Mouse (Mus musculus): ENCODE results near the gene Cryzl2. TPM values are rescaled to one million over a fixed set of nuclear protein-coding genes. Genes with fewer than 3 reads are reported as not detected.

Cryzl2 gene
- polyA plus RNA-seq, 1 experiment from 2014 or later = 8.6 TPM

GRCm38 (mm10) chr1:157457789-157458188 is 588 bp upstream of the Cryzl2 start:
- no peak for ATAC-seq (ENCODE audit: insufficient number of reproducible peaks, low FRiP score, low TSS enrichment, low read depth)
- no peak for DNase-seq (ENCODE audit: low spot score)
- no peak overlapping the region for H3K27ac ChIP-seq (replicated peaks; ENCODE audit: low read depth, low read length)
- H3K9me3 ChIP-seq (ENCODE audit: control insufficient read depth, low read length) = no peaks in the 10 kb centered on the region
- no peak overlapping the region for H3K4me3 ChIP-seq (ENCODE audit: low read depth, low read length)
- H3K9ac ChIP-seq (ENCODE audit: low read length) = no peak overlapping the region
- H3K4me2 ChIP-seq (ENCODE audit: low read depth, severe bottlenecking) = no peak overlapping the region
- 89% methylated on average over 3 of the region's 3 CpGs for WGBS
- no peaks in the 10 kb centered on the region for H3K27me3 ChIP-seq (ENCODE audit: control insufficient read depth, insufficient read depth, low read length)
- H3K36me3 ChIP-seq (ENCODE audit: control insufficient read depth, insufficient read depth, low read length) = no peaks in the 10 kb centered on the region
- 0 out of 2 replicates have a peak, but pooled peaks cover 6% of the 10 kb centered on the region for H3K4me1 ChIP-seq (ENCODE audit: control insufficient read depth, insufficient read depth, low read length)

- 0 out of 2 replicates have a peak, but pooled peaks cover 6% of the 10 kb centered on the region for H3K4me1 ChIP-seq (ENCODE audit: control insufficient read depth, insufficient read depth, low read length)
- H3K36me3 ChIP-seq (ENCODE audit: control insufficient read depth, insufficient read depth, low read length) = no peaks in the 10 kb centered on the region
- H3K9ac ChIP-seq (ENCODE audit: low read length) = no peak overlapping the region
- ATAC-seq (ENCODE audit: insufficient number of reproducible peaks, low FRiP score, low TSS enrichment, low read depth) (no peak), DNase-seq (ENCODE audit: low spot score) (no peak)
- H3K27ac ChIP-seq (replicated peaks; ENCODE audit: low read depth, low read length) = no peak overlapping the region
- H3K4me3 ChIP-seq (ENCODE audit: low read depth, low read length) = no peak overlapping the region
- 93% methylated on average over 5 of the region's 5 CpGs for WGBS
- no peaks in the 10 kb centered on the region for H3K27me3 ChIP-seq (ENCODE audit: control insufficient read depth, insufficient read depth, low read length)
- H3K9me3 ChIP-seq (ENCODE audit: control insufficient read depth, low read length) = no peaks in the 10 kb centered on the region
- H3K4me2 ChIP-seq (ENCODE audit: low read depth, severe bottlenecking) = no peak overlapping the region
Observed at GRCm38 (mm10) chr1:157459904-157460303, 1.5 kb downstream of the Cryzl2 start.

GRCm38 (mm10) chr1:157461276-157461675 is 2.9 kb downstream of the Cryzl2 start:
- Histone ChIP-seq H3K9me3 (ENCODE audit: control insufficient read depth, low read length) (no peaks in the 10 kb centered on the region), H3K9ac (ENCODE audit: low read length) (no peak overlapping the region), H3K36me3 (ENCODE audit: control insufficient read depth, insufficient read depth, low read length) (no peaks in the 10 kb centered on the region), H3K4me2 (ENCODE audit: low read depth, severe bottlenecking) (no peak overlapping the region), H3K4me1 (ENCODE audit: control insufficient read depth, insufficient read depth, low read length) (0 out of 2 replicates have a peak, but pooled peaks cover 6% of the 10 kb centered on the region), H3K4me3 (ENCODE audit: low read depth, low read length) (no peak overlapping the region), H3K27ac (replicated peaks; ENCODE audit: low read depth, low read length) (no peak overlapping the region), H3K27me3 (ENCODE audit: control insufficient read depth, insufficient read depth, low read length) (no peaks in the 10 kb centered on the region)
- 97% methylated on average over 5 of the region's 5 CpGs for WGBS
- no peak for ATAC-seq (ENCODE audit: insufficient number of reproducible peaks, low FRiP score, low TSS enrichment, low read depth)
- no peak for DNase-seq (ENCODE audit: low spot score)

- 52% methylated on average over 3 of the region's 3 CpGs for WGBS
- no peak overlapping the region for H3K9ac ChIP-seq (ENCODE audit: low read length)
- H3K27me3 ChIP-seq (ENCODE audit: control insufficient read depth, insufficient read depth, low read length) = no peaks in the 10 kb centered on the region
- DNase-seq (ENCODE audit: low spot score) = no peak
- no peak overlapping the region for H3K27ac ChIP-seq (replicated peaks; ENCODE audit: low read depth, low read length)
- H3K36me3 ChIP-seq (ENCODE audit: control insufficient read depth, insufficient read depth, low read length) = no peaks in the 10 kb centered on the region
- no peak overlapping the region for H3K4me3 ChIP-seq (ENCODE audit: low read depth, low read length)
- H3K4me2 ChIP-seq (ENCODE audit: low read depth, severe bottlenecking) = no peak overlapping the region
- no peak for ATAC-seq (ENCODE audit: insufficient number of reproducible peaks, low FRiP score, low TSS enrichment, low read depth)
- 0 out of 2 replicates have a peak, but pooled peaks cover 6% of the 10 kb centered on the region for H3K4me1 ChIP-seq (ENCODE audit: control insufficient read depth, insufficient read depth, low read length)
- no peaks in the 10 kb centered on the region for H3K9me3 ChIP-seq (ENCODE audit: control insufficient read depth, low read length)
Observed at GRCm38 (mm10) chr1:157462336-157462735, 4.0 kb downstream of the Cryzl2 start.

GRCm38 (mm10) chr1:157465194-157465593 is 6.8 kb downstream of the Cryzl2 start:
- ATAC-seq (ENCODE audit: insufficient number of reproducible peaks, low FRiP score, low TSS enrichment, low read depth) = no peak
- Histone ChIP-seq H3K9ac (ENCODE audit: low read length) (no peak overlapping the region), H3K27me3 (ENCODE audit: control insufficient read depth, insufficient read depth, low read length) (no peaks in the 10 kb centered on the region), H3K27ac (replicated peaks; ENCODE audit: low read depth, low read length) (no peak overlapping the region), H3K4me1 (ENCODE audit: control insufficient read depth, insufficient read depth, low read length) (no peaks in the 10 kb centered on the region), H3K36me3 (ENCODE audit: control insufficient read depth, insufficient read depth, low read length) (no peaks in the 10 kb centered on the region), H3K4me3 (ENCODE audit: low read depth, low read length) (no peak overlapping the region), H3K9me3 (ENCODE audit: control insufficient read depth, low read length) (no peaks in the 10 kb centered on the region), H3K4me2 (ENCODE audit: low read depth, severe bottlenecking) (no peak overlapping the region)
- peak; percentile 39 for DNase-seq (ENCODE audit: low spot score)
- 80% methylated on average over 3 of the region's 3 CpGs for WGBS

GRCm38 (mm10) chr1:157467866-157468265 is 9.5 kb downstream of the Cryzl2 start:
- Histone ChIP-seq H3K27ac (replicated peaks; ENCODE audit: low read depth, low read length) (no peak overlapping the region), H3K9me3 (ENCODE audit: control insufficient read depth, low read length) (no peaks in the 10 kb centered on the region), H3K9ac (ENCODE audit: low read length) (no peak overlapping the region), H3K4me2 (ENCODE audit: low read depth, severe bottlenecking) (no peak overlapping the region), H3K4me3 (ENCODE audit: low read depth, low read length) (no peak overlapping the region), H3K4me1 (ENCODE audit: control insufficient read depth, insufficient read depth, low read length) (no peaks in the 10 kb centered on the region), H3K36me3 (ENCODE audit: control insufficient read depth, insufficient read depth, low read length) (no peaks in the 10 kb centered on the region), H3K27me3 (ENCODE audit: control insufficient read depth, insufficient read depth, low read length) (no peaks in the 10 kb centered on the region)
- no peak for ATAC-seq (ENCODE audit: insufficient number of reproducible peaks, low FRiP score, low TSS enrichment, low read depth)
- WGBS = 91% methylated on average over 8 of the region's 8 CpGs
- DNase-seq (ENCODE audit: low spot score) = no peak

GRCm38 (mm10) chr1:157470761-157471386 is 12.5 kb downstream of the Cryzl2 start:
- H3K4me2 ChIP-seq (ENCODE audit: low read depth, severe bottlenecking) = no peak overlapping the region
- H3K4me3 ChIP-seq (ENCODE audit: low read depth, low read length) = no peak overlapping the region
- no peaks in the 10 kb centered on the region for H3K9me3 ChIP-seq (ENCODE audit: control insufficient read depth, low read length)
- no peak overlapping the region for H3K9ac ChIP-seq (ENCODE audit: low read length)
- WGBS = 96% methylated on average over 9 of the region's 9 CpGs
- no peak overlapping the region for H3K27ac ChIP-seq (replicated peaks; ENCODE audit: low read depth, low read length)
- DNase-seq (ENCODE audit: low spot score) (no peak), ATAC-seq (ENCODE audit: insufficient number of reproducible peaks, low FRiP score, low TSS enrichment, low read depth) (no peak)
- H3K36me3 ChIP-seq (ENCODE audit: control insufficient read depth, insufficient read depth, low read length) = no peaks in the 10 kb centered on the region
- H3K4me1 ChIP-seq (ENCODE audit: control insufficient read depth, insufficient read depth, low read length) = no peaks in the 10 kb centered on the region
- no peaks in the 10 kb centered on the region for H3K27me3 ChIP-seq (ENCODE audit: control insufficient read depth, insufficient read depth, low read length)

- no peaks in the 10 kb centered on the region for H3K27me3 ChIP-seq (ENCODE audit: control insufficient read depth, insufficient read depth, low read length)
- ATAC-seq (ENCODE audit: insufficient number of reproducible peaks, low FRiP score, low TSS enrichment, low read depth) (no peak), DNase-seq (ENCODE audit: low spot score) (no peak)
- WGBS = 89% methylated on average over 7 of the region's 7 CpGs
- H3K4me1 ChIP-seq (ENCODE audit: control insufficient read depth, insufficient read depth, low read length) = no peaks in the 10 kb centered on the region
- H3K36me3 ChIP-seq (ENCODE audit: control insufficient read depth, insufficient read depth, low read length) = no peaks in the 10 kb centered on the region
- no peak overlapping the region for H3K4me3 ChIP-seq (ENCODE audit: low read depth, low read length)
- no peak overlapping the region for H3K27ac ChIP-seq (replicated peaks; ENCODE audit: low read depth, low read length)
- H3K9ac ChIP-seq (ENCODE audit: low read length) = no peak overlapping the region
- H3K4me2 ChIP-seq (ENCODE audit: low read depth, severe bottlenecking) = no peak overlapping the region
- no peaks in the 10 kb centered on the region for H3K9me3 ChIP-seq (ENCODE audit: control insufficient read depth, low read length)
Observed at GRCm38 (mm10) chr1:157472716-157473115, 14.3 kb downstream of the Cryzl2 start.

GRCm38 (mm10) chr1:157474865-157475264 is 16.5 kb downstream of the Cryzl2 start:
- H3K4me2 ChIP-seq (ENCODE audit: low read depth, severe bottlenecking) = no peak overlapping the region
- H3K36me3 ChIP-seq (ENCODE audit: control insufficient read depth, insufficient read depth, low read length) = no peaks in the 10 kb centered on the region
- DNase-seq (ENCODE audit: low spot score) = no peak
- ATAC-seq (ENCODE audit: insufficient number of reproducible peaks, low FRiP score, low TSS enrichment, low read depth) = no peak
- no peaks in the 10 kb centered on the region for H3K27me3 ChIP-seq (ENCODE audit: control insufficient read depth, insufficient read depth, low read length)
- no peak overlapping the region for H3K4me3 ChIP-seq (ENCODE audit: low read depth, low read length)
- H3K9ac ChIP-seq (ENCODE audit: low read length) = no peak overlapping the region
- 89% methylated on average over 8 of the region's 8 CpGs for WGBS
- no peak overlapping the region for H3K27ac ChIP-seq (replicated peaks; ENCODE audit: low read depth, low read length)
- no peaks in the 10 kb centered on the region for H3K4me1 ChIP-seq (ENCODE audit: control insufficient read depth, insufficient read depth, low read length)
- H3K9me3 ChIP-seq (ENCODE audit: control insufficient read depth, low read length) = no peaks in the 10 kb centered on the region
